Mouse (Mus musculus): ENCODE measurements around the gene Olfr959. TPM values are rescaled to one million over a fixed set of nuclear protein-coding genes. Genes with fewer than 3 reads are reported as not detected.

Olfr959 gene
- total and polyA plus RNA-seq, 3 experiments, result not detected

GRCm38 (mm10) chr9:39608497-39608896 lies 33.1 kb upstream of the Olfr959 start:
- H3K36me3 ChIP-seq (replicated peaks in 1 of 2; ENCODE audit: control insufficient read depth in 1 of 2, insufficient read depth in 1 of 2, low read length in 1 of 2), result no peaks in the 10 kb centered on the region
- H3K9me3 ChIP-seq (replicated peaks; ENCODE audit: low read length), result no peaks in the 10 kb centered on the region
- in situ Hi-C loops (cut with MboI; ENCODE audit: low pct_ligation_motif_present, low pct_unique_long_range_greater_than_20kb, low sequenced_read_pairs), result no loop called here
- no peak overlapping the region for H3K27ac ChIP-seq (ENCODE audit: insufficient read depth, low read depth)
- H3K27me3 ChIP-seq (replicated peaks), result no peaks in the 10 kb centered on the region
- dilution Hi-C loops (cut with MboI; ENCODE audit: extremely low pct_ligation_motif_present, extremely low pct_unique_long_range_greater_than_20kb, low sequenced_read_pairs), result no loop called here
- DNase-seq (ENCODE audit: extremely low read depth), result no peak
- no peaks in the 10 kb centered on the region for H3K79me2 ChIP-seq (replicated peaks; ENCODE audit: control insufficient read depth, extremely low read depth, insufficient read depth, poor library complexity, severe bottlenecking)
- H3K4me3 ChIP-seq (replicated peaks in 1 of 3; ENCODE audit: low read depth in 2 of 3, low read length in 2 of 3, poor library complexity in 1 of 3), result no peak overlapping the region
- TF ChIP-seq HCFC1 (IDR thresholded peaks at IDR 0.05; ENCODE audit: low read depth, low read length), result no peak
- TF ChIP-seq BHLHE40 (IDR thresholded peaks at IDR 0.05; ENCODE audit: low read depth, low read length), result no peak
- TF ChIP-seq CTCF (conservative IDR thresholded peaks at IDR 0.05 in 1 of 2, IDR thresholded peaks at IDR 0.05 in 1 of 2; ENCODE audit: low read depth in 2 of 2, low read length in 2 of 2), result no peak
- TF ChIP-seq E2F4 (IDR thresholded peaks at IDR 0.05; ENCODE audit: insufficient replicate concordance, low read depth, low read length), result no peak
- no peak for TF ChIP-seq MXI1 (IDR thresholded peaks at IDR 0.05; ENCODE audit: low read depth, low read length)
- TF ChIP-seq JUN (IDR thresholded peaks at IDR 0.05; ENCODE audit: insufficient read depth, low read depth, low read length), result no peak
- TF ChIP-seq SIN3A (IDR thresholded peaks at IDR 0.05; ENCODE audit: low read length), result no peak
- TF ChIP-seq CHD2 (IDR thresholded peaks at IDR 0.05; ENCODE audit: low read length), result no peak
- no peak overlapping the region for H3K4me2 ChIP-seq (ENCODE audit: insufficient read depth, low read depth, poor library complexity, severe bottlenecking)
- H3K9ac ChIP-seq (ENCODE audit: insufficient read depth, low read depth), result no peak overlapping the region
- H3K4me1 ChIP-seq (ENCODE audit: control insufficient read depth in 1 of 2, insufficient read depth in 2 of 2), result no peaks in the 10 kb centered on the region

- H3K9me3 ChIP-seq (replicated peaks; ENCODE audit: low read length), result no peaks in the 10 kb centered on the region
- no peak within 1 kb of the TSS for H3K4me3 ChIP-seq (replicated peaks in 1 of 3; ENCODE audit: low read depth in 2 of 3, low read length in 2 of 3, poor library complexity in 1 of 3)
- no peak within 1 kb of the TSS for H3K27ac ChIP-seq (ENCODE audit: insufficient read depth, low read depth)
- no peak within 1 kb of the TSS for H3K9ac ChIP-seq (ENCODE audit: insufficient read depth, low read depth)
- TF ChIP-seq MAZ (IDR thresholded peaks at IDR 0.05; ENCODE audit: low read depth, low read length) (no peak), HCFC1 (IDR thresholded peaks at IDR 0.05; ENCODE audit: low read depth, low read length) (no peak), ELF1 (IDR thresholded peaks at IDR 0.05; ENCODE audit: low read depth, low read length) (no peak), SMC3 (IDR thresholded peaks at IDR 0.05; ENCODE audit: low read depth, low read length) (no peak), CTCF (conservative IDR thresholded peaks at IDR 0.05 in 1 of 2, IDR thresholded peaks at IDR 0.05 in 1 of 2; ENCODE audit: low read depth in 2 of 2, low read length in 2 of 2) (no peak)
- dilution Hi-C loops (cut with MboI; ENCODE audit: extremely low pct_ligation_motif_present, extremely low pct_unique_long_range_greater_than_20kb, low sequenced_read_pairs) (no loop called here), in situ Hi-C loops (cut with MboI; ENCODE audit: low pct_ligation_motif_present, low pct_unique_long_range_greater_than_20kb, low sequenced_read_pairs) (no loop called here)
- no peaks in the 10 kb centered on the region for H3K79me2 ChIP-seq (replicated peaks; ENCODE audit: control insufficient read depth, extremely low read depth, insufficient read depth, poor library complexity, severe bottlenecking)
- DNase-seq (ENCODE audit: extremely low read depth), result no peak
- no peaks in the 10 kb centered on the region for H3K27me3 ChIP-seq (replicated peaks)
- H3K36me3 ChIP-seq (replicated peaks in 1 of 2; ENCODE audit: control insufficient read depth in 1 of 2, insufficient read depth in 1 of 2, low read length in 1 of 2), result no peaks in the 10 kb centered on the region
- no peak within 1 kb of the TSS for H3K4me2 ChIP-seq (ENCODE audit: insufficient read depth, low read depth, poor library complexity, severe bottlenecking)
- no peaks in the 10 kb centered on the region for H3K4me1 ChIP-seq (ENCODE audit: control insufficient read depth in 1 of 2, insufficient read depth in 2 of 2)
These were observed 28.7 kb upstream of the Olfr959 start, which contains the start of gene AW551984 for GRCm38 (mm10) chr9:39603999-39604453. TSS of gene AW551984 (minus strand) at chr9:39604403.

GRCm38 (mm10) chr9:39603333-39603845 lies 28.0 kb upstream of the Olfr959 start:
- no peak overlapping the region for H3K4me3 ChIP-seq (replicated peaks in 1 of 3; ENCODE audit: low read depth in 2 of 3, low read length in 2 of 3, poor library complexity in 1 of 3)
- dilution Hi-C loops (cut with MboI; ENCODE audit: extremely low pct_ligation_motif_present, extremely low pct_unique_long_range_greater_than_20kb, low sequenced_read_pairs), result no loop called here
- in situ Hi-C loops (cut with MboI; ENCODE audit: low pct_ligation_motif_present, low pct_unique_long_range_greater_than_20kb, low sequenced_read_pairs), result no loop called here
- no peak overlapping the region for H3K27ac ChIP-seq (ENCODE audit: insufficient read depth, low read depth)
- H3K4me2 ChIP-seq (ENCODE audit: insufficient read depth, low read depth, poor library complexity, severe bottlenecking), result no peak overlapping the region
- H3K27me3 ChIP-seq (replicated peaks), result no peaks in the 10 kb centered on the region
- no peaks in the 10 kb centered on the region for H3K36me3 ChIP-seq (replicated peaks in 1 of 2; ENCODE audit: control insufficient read depth in 1 of 2, insufficient read depth in 1 of 2, low read length in 1 of 2)
- H3K4me1 ChIP-seq (ENCODE audit: control insufficient read depth in 1 of 2, insufficient read depth in 2 of 2), result no peaks in the 10 kb centered on the region
- H3K79me2 ChIP-seq (replicated peaks; ENCODE audit: control insufficient read depth, extremely low read depth, insufficient read depth, poor library complexity, severe bottlenecking), result no peaks in the 10 kb centered on the region
- no peaks in the 10 kb centered on the region for H3K9me3 ChIP-seq (replicated peaks; ENCODE audit: low read length)
- no peak overlapping the region for H3K9ac ChIP-seq (ENCODE audit: insufficient read depth, low read depth)
- no peak for DNase-seq (ENCODE audit: extremely low read depth)
- no peak for TF ChIP-seq MAFK (IDR thresholded peaks at IDR 0.05; ENCODE audit: insufficient replicate concordance, low read length)
- TF ChIP-seq ZC3H11A (IDR thresholded peaks at IDR 0.05; ENCODE audit: low read depth, low read length), result no peak
- TF ChIP-seq MAX (IDR thresholded peaks at IDR 0.05; ENCODE audit: low read length), result no peak
- no peak for TF ChIP-seq E2F4 (IDR thresholded peaks at IDR 0.05; ENCODE audit: insufficient replicate concordance, low read depth, low read length)
- no peak for TF ChIP-seq NELFE (IDR thresholded peaks at IDR 0.05; ENCODE audit: low read depth, low read length)
